Mouse (Mus musculus): ENCODE measurements around the gene Tssk3. TPM values are rescaled to one million over a fixed set of nuclear protein-coding genes. Genes with fewer than 3 reads are reported as not detected.

The Tssk3 gene
- total and polyA plus RNA-seq, 2 experiments from 2014 or later, result not detected

DNA sequence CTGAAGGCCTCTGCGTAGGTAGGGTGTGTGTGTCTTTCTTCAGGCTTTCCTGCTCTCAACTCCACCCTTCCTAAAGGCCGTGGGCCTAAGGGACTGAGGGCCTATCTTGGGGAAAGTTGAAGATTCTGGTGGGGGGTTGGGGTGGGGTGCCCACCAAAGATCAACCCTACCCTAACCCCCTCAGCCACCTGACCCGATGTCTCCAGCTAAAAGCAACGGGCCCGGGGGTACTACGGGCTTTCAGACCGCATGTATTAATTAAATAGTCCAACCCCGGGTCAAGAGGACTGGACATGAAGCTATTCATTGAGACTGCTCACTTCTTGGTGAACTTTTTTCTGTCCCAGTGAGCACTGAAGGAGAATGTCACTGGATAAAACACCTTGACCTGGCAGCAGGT lies 9.2 kb upstream of the Tssk3 start:
- Histone ChIP-seq H3K4me2 (ENCODE audit: low read depth, low read length) (peak overlapping the region; percentile 82), H3K9ac (replicated peaks; ENCODE audit: low read depth, low read length) (no peak overlapping the region), H3K36me3 (replicated peaks; ENCODE audit: control insufficient read depth, insufficient read depth, low read length) (no peaks in the 10 kb centered on the region), H3K4me3 (ENCODE audit: low read depth, low read length) (peak overlapping the region; percentile 60; the same call in 1 of the 2 replicates), H3K27me3 (ENCODE audit: control insufficient read depth, insufficient read depth, low read length) (no peaks in the 10 kb centered on the region), H3K9me3 (replicated peaks; ENCODE audit: control insufficient read depth, low read length) (no peaks in the 10 kb centered on the region), H3K4me1 (ENCODE audit: control insufficient read depth, insufficient read depth) (peaks cover 37% of the 10 kb centered on the region), H3K27ac (ENCODE audit: low read depth) (peak overlapping the region; percentile 88)
- ATAC-seq (ENCODE audit: insufficient read depth, low read depth) (no peak), DNase-seq (ENCODE audit: low spot score) (no peak)
- 76% methylated on average over 8 of the region's 8 CpGs for WGBS
- no peak for TF ChIP-seq CTCF (IDR thresholded peaks at IDR 0.05; ENCODE audit: low read depth)

DNA sequence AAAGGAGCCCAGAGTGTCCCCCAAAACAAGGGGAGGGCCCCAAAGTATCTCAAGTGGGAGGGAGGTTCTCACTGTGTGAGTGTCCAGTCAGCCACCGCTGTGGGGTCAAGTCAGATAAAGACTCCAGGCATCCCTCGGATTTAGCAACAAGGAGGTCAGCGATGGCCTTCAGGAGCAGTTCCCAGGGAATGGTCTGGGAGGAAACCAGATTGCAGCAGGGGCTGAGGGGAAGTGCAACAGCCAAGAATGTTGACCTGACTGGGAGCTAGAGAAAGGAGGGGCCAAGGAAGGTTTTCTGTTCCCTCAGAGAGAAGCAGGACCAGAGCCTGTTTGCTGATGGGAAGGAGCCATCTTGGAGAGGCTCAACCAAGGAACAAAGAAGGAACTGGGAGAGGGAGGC lies 8.1 kb upstream of the Tssk3 start:
- H3K36me3 ChIP-seq (replicated peaks; ENCODE audit: control insufficient read depth, insufficient read depth, low read length), result no peaks in the 10 kb centered on the region
- H3K4me3 ChIP-seq (ENCODE audit: low read depth, low read length), result no peak overlapping the region
- ATAC-seq (ENCODE audit: insufficient read depth, low read depth) (no peak), DNase-seq (ENCODE audit: low spot score) (no peak)
- no peaks in the 10 kb centered on the region for H3K9me3 ChIP-seq (replicated peaks; ENCODE audit: control insufficient read depth, low read length)
- peak overlapping the region; percentile 44 for H3K27ac ChIP-seq (ENCODE audit: low read depth)
- 28% methylated on average over 3 of the region's 3 CpGs for WGBS
- no peaks in the 10 kb centered on the region for H3K27me3 ChIP-seq (ENCODE audit: control insufficient read depth, insufficient read depth, low read length)
- TF ChIP-seq EP300 (IDR thresholded peaks at IDR 0.05; ENCODE audit: low read depth), result no peak
- no peak for TF ChIP-seq CTCF (IDR thresholded peaks at IDR 0.05; ENCODE audit: low read depth)
- peaks cover 32% of the 10 kb centered on the region for H3K4me1 ChIP-seq (ENCODE audit: control insufficient read depth, insufficient read depth)
- H3K9ac ChIP-seq (replicated peaks; ENCODE audit: low read depth, low read length), result no peak overlapping the region
- H3K4me2 ChIP-seq (ENCODE audit: low read depth, low read length), result no peak overlapping the region

- Histone ChIP-seq H3K4me2 (ENCODE audit: low read depth, low read length) (no peak overlapping the region), H3K9me3 (replicated peaks; ENCODE audit: control insufficient read depth, low read length) (no peaks in the 10 kb centered on the region), H3K36me3 (replicated peaks; ENCODE audit: control insufficient read depth, insufficient read depth, low read length) (no peaks in the 10 kb centered on the region), H3K27ac (ENCODE audit: low read depth) (peak overlapping the region; percentile 65), H3K4me1 (ENCODE audit: control insufficient read depth, insufficient read depth) (peaks cover 12% of the 10 kb centered on the region), H3K27me3 (ENCODE audit: control insufficient read depth, insufficient read depth, low read length) (peaks cover 11% of the 10 kb centered on the region), H3K4me3 (ENCODE audit: low read depth, low read length) (no peak overlapping the region), H3K9ac (replicated peaks; ENCODE audit: low read depth, low read length) (no peak overlapping the region)
- 28% methylated on average over 6 of the region's 6 CpGs for WGBS
- DNase-seq (ENCODE audit: low spot score), result peak; percentile 65
- ATAC-seq (ENCODE audit: insufficient read depth, low read depth), result 0 out of 2 replicates have a peak, but pooled peaks have one; percentile 8
- TF ChIP-seq CTCF (IDR thresholded peaks at IDR 0.05; ENCODE audit: low read depth) (no peak), EP300 (IDR thresholded peaks at IDR 0.05; ENCODE audit: low read depth) (no peak)
These were observed 5.8 kb upstream of the Tssk3 start for GRCm38 (mm10) chr4:129496631-129497030.

GRCm38 (mm10) chr4:129495672-129496562 lies 5.1 kb upstream of the Tssk3 start:
- no peak overlapping the region for H3K4me3 ChIP-seq (ENCODE audit: low read depth, low read length)
- H3K4me2 ChIP-seq (ENCODE audit: low read depth, low read length), result no peak overlapping the region
- DNase-seq (ENCODE audit: low spot score), result no peak
- peak overlapping the region; percentile 65 for H3K27ac ChIP-seq (ENCODE audit: low read depth)
- peaks cover 13% of the 10 kb centered on the region; the same call in 1 of the 2 replicates for H3K4me1 ChIP-seq (ENCODE audit: control insufficient read depth, insufficient read depth)
- no peak for ATAC-seq (ENCODE audit: insufficient read depth, low read depth)
- H3K27me3 ChIP-seq (ENCODE audit: control insufficient read depth, insufficient read depth, low read length), result peaks cover 17% of the 10 kb centered on the region
- H3K9me3 ChIP-seq (replicated peaks; ENCODE audit: control insufficient read depth, low read length), result no peaks in the 10 kb centered on the region
- no peak overlapping the region for H3K9ac ChIP-seq (replicated peaks; ENCODE audit: low read depth, low read length)
- 31% methylated on average over 16 of the region's 16 CpGs for WGBS
- TF ChIP-seq EP300 (IDR thresholded peaks at IDR 0.05; ENCODE audit: low read depth) (no peak), CTCF (IDR thresholded peaks at IDR 0.05; ENCODE audit: low read depth) (peak; percentile 32)
- H3K36me3 ChIP-seq (replicated peaks; ENCODE audit: control insufficient read depth, insufficient read depth, low read length), result no peaks in the 10 kb centered on the region

- DNase-seq (ENCODE audit: low spot score) (no peak), ATAC-seq (ENCODE audit: insufficient read depth, low read depth) (0 out of 2 replicates have a peak, but pooled peaks have one; percentile 12)
- no peak overlapping the region for H3K27ac ChIP-seq (ENCODE audit: low read depth)
- 0 out of 2 replicates have a peak, but pooled peaks have one; percentile 9 for TF ChIP-seq CTCF (IDR thresholded peaks at IDR 0.05; ENCODE audit: low read depth)
- no peak for TF ChIP-seq EP300 (IDR thresholded peaks at IDR 0.05; ENCODE audit: low read depth)
- peaks cover 14% of the 10 kb centered on the region; the same call in 1 of the 2 replicates for H3K4me1 ChIP-seq (ENCODE audit: control insufficient read depth, insufficient read depth)
- H3K9ac ChIP-seq (replicated peaks; ENCODE audit: low read depth, low read length), result no peak overlapping the region
- H3K9me3 ChIP-seq (replicated peaks; ENCODE audit: control insufficient read depth, low read length), result no peaks in the 10 kb centered on the region
- H3K4me2 ChIP-seq (ENCODE audit: low read depth, low read length), result no peak overlapping the region
- H3K27me3 ChIP-seq (ENCODE audit: control insufficient read depth, insufficient read depth, low read length), result peaks cover 22% of the 10 kb centered on the region
- WGBS, result 66% methylated on average over 7 of the region's 7 CpGs
- no peak overlapping the region for H3K4me3 ChIP-seq (ENCODE audit: low read depth, low read length)
- H3K36me3 ChIP-seq (replicated peaks; ENCODE audit: control insufficient read depth, insufficient read depth, low read length), result 0 out of 2 replicates have a peak, but pooled peaks cover 1% of the 10 kb centered on the region
These were observed 3.9 kb upstream of the Tssk3 start for GRCm38 (mm10) chr4:129494681-129495080.
